Mouse (Mus musculus): ENCODE data around the gene Trim47. TPM values are rescaled to one million over a fixed set of nuclear protein-coding genes. Genes with fewer than 3 reads are reported as not detected.
"Not testable (repeated sequence)": the region's sequence is repeated elsewhere in the genome, so short reads cannot be mapped to it uniquely, and the experiment has no call there.

The Trim47 gene
- polyA plus RNA-seq, 1 experiment from 2014 or later, result 13.5 TPM

- H3K27me3 ChIP-seq (replicated peaks; ENCODE audit: control insufficient read depth, insufficient read depth, low read length), result no peaks in the 10 kb centered on the region
- H3K27ac ChIP-seq (ENCODE audit: low read depth, low read length), result no peak overlapping the region
- ATAC-seq, result no peak
- H3K4me2 ChIP-seq (ENCODE audit: low read length), result no peak overlapping the region
- no peak overlapping the region for H3K9ac ChIP-seq (ENCODE audit: low read depth, low read length)
- H3K36me3 ChIP-seq (ENCODE audit: control insufficient read depth, insufficient read depth, low read length), result no peaks in the 10 kb centered on the region
- 94% methylated on average over 5 of the region's 5 CpGs for WGBS
- no peaks in the 10 kb centered on the region for H3K4me1 ChIP-seq (ENCODE audit: control insufficient read depth, insufficient read depth, low read depth, low read length)
- H3K4me3 ChIP-seq (ENCODE audit: low read length), result no peak overlapping the region
- no peaks in the 10 kb centered on the region for H3K9me3 ChIP-seq (ENCODE audit: control insufficient read depth, low read length)
Observed at GRCm38 (mm10) chr11:116096213-116097108, 30.5 kb downstream of the Trim47 start.

GRCm38 (mm10) chr11:116095573-116095972 is 31.4 kb downstream of the Trim47 start:
- WGBS, result 67% methylated on average over 3 of the region's 3 CpGs
- ATAC-seq, result no peak
- Histone ChIP-seq H3K4me3 (ENCODE audit: low read length) (no peak overlapping the region), H3K9me3 (ENCODE audit: control insufficient read depth, low read length) (no peaks in the 10 kb centered on the region), H3K27ac (ENCODE audit: low read depth, low read length) (no peak overlapping the region), H3K9ac (ENCODE audit: low read depth, low read length) (no peak overlapping the region), H3K36me3 (ENCODE audit: control insufficient read depth, insufficient read depth, low read length) (no peaks in the 10 kb centered on the region), H3K27me3 (replicated peaks; ENCODE audit: control insufficient read depth, insufficient read depth, low read length) (no peaks in the 10 kb centered on the region), H3K4me2 (ENCODE audit: low read length) (no peak overlapping the region), H3K4me1 (ENCODE audit: control insufficient read depth, insufficient read depth, low read depth, low read length) (no peaks in the 10 kb centered on the region)

DNA sequence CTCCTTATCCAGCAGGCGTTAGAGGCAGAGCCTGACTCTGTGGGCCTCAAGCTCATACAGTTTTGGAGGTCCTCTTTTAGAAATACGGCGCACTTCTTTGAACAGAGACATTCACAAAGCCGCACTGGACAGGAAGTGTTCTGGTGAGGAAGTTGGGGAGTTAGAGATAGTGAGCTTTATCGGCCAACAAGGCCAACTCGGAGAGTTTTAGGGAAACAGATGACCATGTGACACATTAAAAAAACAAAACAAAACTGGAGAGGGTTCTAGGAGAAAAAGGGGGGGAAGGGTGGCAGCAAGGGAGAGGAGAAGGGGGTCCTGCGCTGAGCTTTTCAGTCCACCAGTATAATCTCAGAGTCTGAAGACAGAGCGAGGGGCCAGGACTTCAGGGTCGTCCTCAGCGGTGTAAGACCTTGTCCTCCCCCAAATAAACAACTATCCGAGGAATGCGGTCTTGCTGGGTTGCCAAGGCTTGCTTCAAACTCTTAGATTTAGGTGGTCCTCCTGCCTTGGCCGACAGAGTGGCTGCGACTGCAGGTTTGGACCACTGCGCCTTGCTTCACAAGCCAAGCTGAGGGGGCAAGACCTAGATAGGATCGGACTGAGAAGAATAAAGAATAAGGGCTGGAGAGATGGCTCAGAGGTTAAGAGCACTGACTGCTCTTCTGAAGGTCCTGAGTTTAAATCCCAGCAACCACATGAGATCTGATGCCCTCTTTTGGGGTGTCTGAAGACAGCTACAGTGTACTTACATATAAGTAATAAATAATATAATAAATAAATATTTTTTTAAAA is 33.0 kb downstream of the Trim47 start:
- H3K9ac ChIP-seq (ENCODE audit: low read depth, low read length), result no peak overlapping the region
- WGBS, result 63% methylated on average over 16 of the region's 16 CpGs
- no peak for ATAC-seq
- H3K36me3 ChIP-seq (ENCODE audit: control insufficient read depth, insufficient read depth, low read length), result no peaks in the 10 kb centered on the region
- no peaks in the 10 kb centered on the region for H3K4me1 ChIP-seq (ENCODE audit: control insufficient read depth, insufficient read depth, low read depth, low read length)
- H3K4me2 ChIP-seq (ENCODE audit: low read length), result no peak overlapping the region
- H3K4me3 ChIP-seq (ENCODE audit: low read length), result no peak overlapping the region
- H3K27ac ChIP-seq (ENCODE audit: low read depth, low read length), result no peak overlapping the region
- H3K27me3 ChIP-seq (replicated peaks; ENCODE audit: control insufficient read depth, insufficient read depth, low read length), result no peaks in the 10 kb centered on the region
- no peaks in the 10 kb centered on the region for H3K9me3 ChIP-seq (ENCODE audit: control insufficient read depth, low read length)

DNA sequence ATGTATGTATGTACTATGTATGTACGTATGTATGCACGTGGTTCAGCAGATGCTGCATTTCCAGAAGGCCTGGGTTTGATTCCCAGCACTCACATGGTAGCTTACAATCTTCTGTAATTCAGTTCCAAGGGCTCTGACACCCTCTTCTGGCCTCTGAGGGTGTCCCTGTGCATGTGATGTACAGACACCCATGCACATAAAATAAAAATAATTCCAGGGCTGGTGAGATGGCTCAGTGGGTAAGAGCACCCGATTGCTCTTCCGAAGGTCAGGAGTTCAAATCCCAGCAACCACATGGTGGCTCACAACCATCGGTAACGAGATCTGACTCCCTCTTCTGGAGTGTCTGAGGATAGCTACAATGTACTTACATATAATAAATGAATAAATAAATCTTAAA is 34.1 kb downstream of the Trim47 start:
- WGBS, result 90% methylated on average over 6 of the region's 6 CpGs

GRCm38 (mm10) chr11:116091591-116091990 is 35.4 kb downstream of the Trim47 start:
- no peaks in the 10 kb centered on the region for H3K27me3 ChIP-seq (replicated peaks; ENCODE audit: control insufficient read depth, insufficient read depth, low read length)
- peaks cover 5% of the 10 kb centered on the region for H3K4me1 ChIP-seq (ENCODE audit: control insufficient read depth, insufficient read depth, low read depth, low read length)
- no peak for ATAC-seq
- no peak overlapping the region for H3K4me2 ChIP-seq (ENCODE audit: low read length)
- no peak overlapping the region for H3K9ac ChIP-seq (ENCODE audit: low read depth, low read length)
- no peak overlapping the region for H3K4me3 ChIP-seq (ENCODE audit: low read length)
- WGBS, result 87% methylated on average over 6 of the region's 6 CpGs
- H3K36me3 ChIP-seq (ENCODE audit: control insufficient read depth, insufficient read depth, low read length), result no peaks in the 10 kb centered on the region
- no peaks in the 10 kb centered on the region for H3K9me3 ChIP-seq (ENCODE audit: control insufficient read depth, low read length)
- no peak overlapping the region for H3K27ac ChIP-seq (ENCODE audit: low read depth, low read length)

More for the DNA sequence above, 34.1 kb downstream of the Trim47 start:
- not testable (repeated sequence) for H3K4me1 ChIP-seq (ENCODE audit: control insufficient read depth, insufficient read depth, low read depth, low read length); H3K36me3 ChIP-seq (ENCODE audit: control insufficient read depth, insufficient read depth, low read length); H3K27ac ChIP-seq (ENCODE audit: low read depth, low read length); H3K4me2 ChIP-seq (ENCODE audit: low read length); ATAC-seq; H3K9me3 ChIP-seq (ENCODE audit: control insufficient read depth, low read length); H3K4me3 ChIP-seq (ENCODE audit: low read length); H3K27me3 ChIP-seq (replicated peaks; ENCODE audit: control insufficient read depth, insufficient read depth, low read length); H3K9ac ChIP-seq (ENCODE audit: low read depth, low read length)

DNA sequence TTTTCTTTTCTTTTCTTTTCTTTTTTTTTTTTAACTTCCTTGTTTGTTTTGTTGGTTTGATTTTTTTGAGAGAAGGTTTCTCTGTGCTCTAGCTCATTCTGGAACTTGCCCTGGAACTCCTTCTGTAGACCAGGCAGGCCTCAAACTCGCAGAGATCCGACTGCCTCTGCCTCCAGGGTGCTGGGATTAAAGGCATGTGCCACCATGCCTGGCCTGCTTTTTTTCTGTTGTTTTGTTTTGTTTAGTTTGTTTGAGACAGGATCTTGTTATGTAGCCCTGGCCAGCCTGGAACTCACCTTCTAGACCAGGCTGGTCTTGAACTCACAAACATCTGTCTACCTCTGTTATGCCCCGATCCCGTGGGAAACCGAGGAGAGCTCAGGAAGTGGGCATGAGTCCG is 37.5 kb downstream of the Trim47 start:
- no peak for ATAC-seq
- Histone ChIP-seq H3K27me3 (replicated peaks; ENCODE audit: control insufficient read depth, insufficient read depth, low read length) (no peaks in the 10 kb centered on the region), H3K27ac (ENCODE audit: low read depth, low read length) (no peak overlapping the region), H3K4me3 (ENCODE audit: low read length) (no peak overlapping the region), H3K4me2 (ENCODE audit: low read length) (no peak overlapping the region), H3K9me3 (ENCODE audit: control insufficient read depth, low read length) (no peaks in the 10 kb centered on the region), H3K4me1 (ENCODE audit: control insufficient read depth, insufficient read depth, low read depth, low read length) (peaks cover 11% of the 10 kb centered on the region), H3K36me3 (ENCODE audit: control insufficient read depth, insufficient read depth, low read length) (no peaks in the 10 kb centered on the region), H3K9ac (ENCODE audit: low read depth, low read length) (no peak overlapping the region)
- 90% methylated on average over 6 of the region's 6 CpGs for WGBS

DNA sequence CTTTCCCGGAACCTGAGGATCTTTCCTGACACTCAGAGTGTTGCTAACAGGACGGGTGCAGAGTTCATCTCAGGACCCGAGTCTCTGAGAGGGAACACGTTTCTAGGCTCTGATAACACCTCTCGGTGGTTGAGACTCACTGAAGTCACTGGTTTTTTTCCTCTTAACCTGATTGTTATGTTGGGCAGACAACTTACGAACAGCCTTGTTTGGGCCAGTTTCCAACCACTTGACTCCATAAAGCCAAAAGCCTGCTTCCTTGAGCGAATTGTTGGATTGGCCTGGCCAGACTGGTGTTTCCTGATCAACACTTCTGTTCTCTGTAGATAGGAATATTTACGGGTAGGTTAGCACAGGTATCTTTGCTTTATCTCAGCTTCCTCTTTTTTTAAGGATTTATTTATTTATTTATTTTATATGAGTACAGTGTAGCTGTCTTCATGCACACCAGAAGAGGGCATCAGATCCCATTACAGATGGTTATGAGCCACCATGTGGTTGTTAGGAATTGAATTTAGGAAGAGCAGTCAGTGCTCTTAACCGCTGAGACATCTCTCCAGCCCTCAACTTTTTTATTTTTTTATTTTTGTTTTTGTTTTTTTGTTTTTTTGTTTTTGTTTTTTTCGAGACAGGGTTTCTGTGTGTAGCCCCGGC is 38.1 kb downstream of the Trim47 start:
- no peak overlapping the region for H3K9ac ChIP-seq (ENCODE audit: low read depth, low read length)
- H3K36me3 ChIP-seq (ENCODE audit: control insufficient read depth, insufficient read depth, low read length), result no peaks in the 10 kb centered on the region
- no peak overlapping the region for H3K4me3 ChIP-seq (ENCODE audit: low read length)
- ATAC-seq, result no peak
- no peak overlapping the region for H3K4me2 ChIP-seq (ENCODE audit: low read length)
- H3K4me1 ChIP-seq (ENCODE audit: control insufficient read depth, insufficient read depth, low read depth, low read length), result peaks cover 11% of the 10 kb centered on the region
- WGBS, result 88% methylated on average over 11 of the region's 11 CpGs
- no peak overlapping the region for H3K27ac ChIP-seq (ENCODE audit: low read depth, low read length)
- H3K9me3 ChIP-seq (ENCODE audit: control insufficient read depth, low read length), result no peaks in the 10 kb centered on the region
- no peaks in the 10 kb centered on the region for H3K27me3 ChIP-seq (replicated peaks; ENCODE audit: control insufficient read depth, insufficient read depth, low read length)

GRCm38 (mm10) chr11:116088188-116088587 is 38.8 kb downstream of the Trim47 start:
- peak overlapping the region; percentile 57 for H3K4me2 ChIP-seq (ENCODE audit: low read length)

More at GRCm38 (mm10) chr11:116088188-116088587, 38.8 kb downstream of the Trim47 start:
- no peaks in the 10 kb centered on the region for H3K9me3 ChIP-seq (ENCODE audit: control insufficient read depth, low read length)
- H3K27me3 ChIP-seq (replicated peaks; ENCODE audit: control insufficient read depth, insufficient read depth, low read length), result no peaks in the 10 kb centered on the region
- no peak overlapping the region for H3K27ac ChIP-seq (ENCODE audit: low read depth, low read length)
- no peak overlapping the region for H3K9ac ChIP-seq (ENCODE audit: low read depth, low read length)
- H3K4me1 ChIP-seq (ENCODE audit: control insufficient read depth, insufficient read depth, low read depth, low read length), result peaks cover 11% of the 10 kb centered on the region
- 83% methylated on average over 8 of the region's 8 CpGs for WGBS
- ATAC-seq, result no peak
- no peak overlapping the region for H3K4me3 ChIP-seq (ENCODE audit: low read length)
- H3K36me3 ChIP-seq (ENCODE audit: control insufficient read depth, insufficient read depth, low read length), result peaks cover 5% of the 10 kb centered on the region

Data from hindbrain, embryonic 16.5 days (tissue).